Mouse (Mus musculus) kidney, adult 2 months (tissue): ENCODE results near the gene Grcc10.
A peak's percentile ranks its signal among the peaks of the same experiment; 100 is the strongest.

Source experiments
- CTCF ChIP-seq: fragments of 200-500 bp; conservative IDR thresholded peaks from 2 replicates; pipeline ENCODE4 v1.5.1; 2011; ENCODE audit warnings: low read depth, mild to moderate bottlenecking, control low read depth, low read length, moderate library complexity, mixed read lengths; ENCODE audit not compliant: insufficient read depth, insufficient read length
- POLR2A ChIP-seq: fragments of 200-500 bp; IDR thresholded peaks from one replicate; pipeline ENCODE4 v1.6.1; 2011; ENCODE audit warnings: low read depth, low read length, control low read depth

DNA sequence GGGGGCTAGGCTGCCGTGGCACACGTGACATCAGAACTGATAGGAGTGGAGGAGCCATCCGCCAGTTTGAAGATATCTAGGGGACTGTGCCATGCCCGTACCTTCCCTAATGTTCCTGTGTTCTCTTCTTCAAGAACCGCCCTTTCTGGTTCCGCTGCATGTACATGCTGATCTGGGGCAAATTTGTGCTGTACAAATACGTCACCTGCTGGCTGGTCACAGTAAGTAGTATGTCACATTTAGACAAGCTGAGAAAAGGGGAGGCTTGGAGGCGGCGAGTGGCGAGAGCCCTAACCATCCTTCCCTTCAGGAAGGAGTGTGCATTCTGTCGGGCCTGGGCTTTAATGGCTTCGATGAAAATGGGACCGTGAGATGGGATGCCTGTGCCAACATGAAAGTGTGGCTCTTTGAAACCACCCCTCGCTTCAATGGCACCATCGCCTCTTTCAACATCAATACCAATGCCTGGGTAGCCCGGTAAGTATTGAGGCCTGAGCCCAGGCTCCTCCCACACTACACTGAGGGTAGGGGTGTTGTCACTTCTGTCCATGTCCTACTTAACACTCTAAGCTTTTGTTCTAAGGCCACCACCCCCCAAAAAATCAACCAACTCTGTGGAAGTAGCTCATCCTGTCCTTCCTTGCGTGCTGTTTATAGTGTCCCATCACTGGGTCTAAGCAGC, 38.9 kb downstream of the Grcc10 start:
- TF ChIP-seq POLR2A (no peak), CTCF (0 out of 2 replicates have a peak, but pooled peaks have one; percentile 5)
